Mouse (Mus musculus) layer of hippocampus, adult 11-12 months (tissue): ENCODE measurements around the gene Trir.

ENCODE experiments used
- DNase-seq: peaks from one replicate; pipeline ENCODE4 v3.0.0; 2022; ENCODE audit warnings: low spot score

The Trir gene

GRCm38 (mm10) chr8:85026670-85027515 lies at the start of gene Trir:
TSS of gene Trir (plus strand) at chr8:85026823.
- DNase-seq: peak; percentile 96

- DNase-seq: peak; percentile 70
Measured at GRCm38 (mm10) chr8:84977435-84978247, 49.0 kb upstream of the Trir start.

- peak; percentile 97 for DNase-seq
Measured at GRCm38 (mm10) chr8:84978248-84978940, 48.2 kb upstream of the Trir start, which contains the start of gene Junb. TSS of gene Junb (minus strand) at chr8:84978718.

- DNase-seq: peak; percentile 94
Measured at GRCm38 (mm10) chr8:84979599-84980421, 46.8 kb upstream of the Trir start.

GRCm38 (mm10) chr8:84980622-84981358 lies 45.8 kb upstream of the Trir start:
- DNase-seq: peak; percentile 79

- no peak for DNase-seq
Measured at GRCm38 (mm10) chr8:84981644-84982498, 44.8 kb upstream of the Trir start.

GRCm38 (mm10) chr8:84982499-84983011 lies 44.1 kb upstream of the Trir start:
- DNase-seq: no peak

- no peak for DNase-seq
Measured at GRCm38 (mm10) chr8:84984294-84985048, 42.2 kb upstream of the Trir start.

GRCm38 (mm10) chr8:84985049-84985683 lies 41.5 kb upstream of the Trir start:
- no peak for DNase-seq

- DNase-seq: peak; percentile 93
Measured at GRCm38 (mm10) chr8:84985684-84986378, 40.8 kb upstream of the Trir start.

- no peak for DNase-seq
Measured at GRCm38 (mm10) chr8:84986379-84986945, 40.2 kb upstream of the Trir start.

- no peak for DNase-seq
Measured at GRCm38 (mm10) chr8:84987388-84987787, 39.2 kb upstream of the Trir start.

GRCm38 (mm10) chr8:84987903-84988302 lies 38.7 kb upstream of the Trir start:
- no peak for DNase-seq

GRCm38 (mm10) chr8:84989311-84989731 lies 37.3 kb upstream of the Trir start:
- no peak for DNase-seq

- peak; percentile 92 for DNase-seq
Measured at GRCm38 (mm10) chr8:84989810-84990209, 36.8 kb upstream of the Trir start.

- peak; percentile 98 for DNase-seq
Measured at GRCm38 (mm10) chr8:84990349-84990748, 36.3 kb upstream of the Trir start, which contains the start of gene Hook2. TSS of gene Hook2 (plus strand) at chr8:84990603.

GRCm38 (mm10) chr8:84990836-84991235 lies 35.8 kb upstream of the Trir start:
- no peak for DNase-seq
